Mouse (Mus musculus): ENCODE measurements around the gene Cacna2d3. TPM values are rescaled to one million over a fixed set of nuclear protein-coding genes. Genes with fewer than 3 reads are reported as not detected.

Cacna2d3 gene
- polyA plus RNA-seq, 1 experiment from 2014 or later: 0.45 TPM

DNA sequence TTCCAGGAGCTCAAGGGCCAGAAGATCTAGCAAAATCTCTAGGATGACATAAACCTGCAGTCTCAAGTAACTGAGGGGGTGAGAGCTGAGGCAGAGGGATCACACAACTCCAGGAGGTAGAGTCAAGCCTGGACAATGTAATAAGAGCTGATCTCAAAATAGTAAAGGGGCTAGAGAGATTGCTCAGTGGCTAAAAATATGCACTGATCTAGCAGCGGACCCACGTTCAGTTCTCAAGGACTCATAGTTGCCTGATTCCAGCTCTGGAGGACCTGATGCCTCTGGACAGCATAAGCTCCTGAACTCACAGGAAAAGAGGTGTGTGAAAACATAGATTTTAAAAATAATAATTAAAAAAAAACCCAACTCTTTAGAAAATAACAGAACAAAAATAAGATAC, 493.7 kb downstream of the Cacna2d3 start:
- WGBS: 80% methylated on average over 2 of the region's 2 CpGs
- ATAC-seq (ENCODE audit: insufficient read depth): no peak
- Histone ChIP-seq H3K27me3 (ENCODE audit: insufficient read depth, low read length) (no peaks in the 10 kb centered on the region), H3K4me2 (no peak overlapping the region), H3K4me1 (ENCODE audit: insufficient read depth) (no peaks in the 10 kb centered on the region), H3K4me3 (ENCODE audit: low read depth, low read length) (no peak overlapping the region), H3K36me3 (ENCODE audit: insufficient read depth) (no peaks in the 10 kb centered on the region), H3K9ac (no peak overlapping the region), H3K27ac (ENCODE audit: low read depth) (no peak overlapping the region), H3K9me3 (ENCODE audit: low read depth, low read length) (no peaks in the 10 kb centered on the region)
- no peak for TF ChIP-seq CTCF (IDR thresholded peaks at IDR 0.05; ENCODE audit: low read depth)
- DNase-seq: no peak

GRCm38 (mm10) chr14:29225754-29226365, 495.8 kb downstream of the Cacna2d3 start:
- no peak overlapping the region for H3K4me2 ChIP-seq
- ATAC-seq (ENCODE audit: insufficient read depth) (no peak), DNase-seq (no peak)
- H3K27me3 ChIP-seq (ENCODE audit: insufficient read depth, low read length): no peaks in the 10 kb centered on the region
- WGBS: 58% methylated on average over 2 of the region's 2 CpGs
- no peak for TF ChIP-seq CTCF (IDR thresholded peaks at IDR 0.05; ENCODE audit: low read depth)
- H3K4me3 ChIP-seq (ENCODE audit: low read depth, low read length): no peak overlapping the region
- no peaks in the 10 kb centered on the region for H3K36me3 ChIP-seq (ENCODE audit: insufficient read depth)
- H3K27ac ChIP-seq (ENCODE audit: low read depth): no peak overlapping the region
- H3K9ac ChIP-seq: no peak overlapping the region
- no peaks in the 10 kb centered on the region for H3K9me3 ChIP-seq (ENCODE audit: low read depth, low read length)
- H3K4me1 ChIP-seq (ENCODE audit: insufficient read depth): no peaks in the 10 kb centered on the region

- H3K9me3 ChIP-seq (ENCODE audit: low read depth, low read length): no peaks in the 10 kb centered on the region
- H3K4me1 ChIP-seq (ENCODE audit: insufficient read depth): no peaks in the 10 kb centered on the region
- H3K36me3 ChIP-seq (ENCODE audit: insufficient read depth): no peaks in the 10 kb centered on the region
- H3K27me3 ChIP-seq (ENCODE audit: insufficient read depth, low read length): no peaks in the 10 kb centered on the region
- H3K9ac ChIP-seq: no peak overlapping the region
- ATAC-seq (ENCODE audit: insufficient read depth) (no peak), DNase-seq (no peak)
- H3K4me2 ChIP-seq: no peak overlapping the region
- TF ChIP-seq CTCF (IDR thresholded peaks at IDR 0.05; ENCODE audit: low read depth): no peak
- WGBS: 73% methylated on average over 1 of the region's 1 CpGs
- no peak overlapping the region for H3K4me3 ChIP-seq (ENCODE audit: low read depth, low read length)
- no peak overlapping the region for H3K27ac ChIP-seq (ENCODE audit: low read depth)
These were observed 498.7 kb downstream of the Cacna2d3 start for GRCm38 (mm10) chr14:29223012-29223411.

GRCm38 (mm10) chr14:29222191-29222882, 499.3 kb downstream of the Cacna2d3 start:
- 75% methylated on average over 4 of the region's 4 CpGs for WGBS
- DNase-seq: no peak

GRCm38 (mm10) chr14:29216106-29216505, 505.6 kb downstream of the Cacna2d3 start:
- no peak for DNase-seq
- Histone ChIP-seq H3K27ac (ENCODE audit: low read depth) (no peak overlapping the region), H3K4me1 (ENCODE audit: insufficient read depth) (no peaks in the 10 kb centered on the region), H3K4me2 (no peak overlapping the region), H3K9ac (no peak overlapping the region), H3K36me3 (ENCODE audit: insufficient read depth) (no peaks in the 10 kb centered on the region), H3K9me3 (ENCODE audit: low read depth, low read length) (no peaks in the 10 kb centered on the region), H3K4me3 (ENCODE audit: low read depth, low read length) (no peak overlapping the region), H3K27me3 (ENCODE audit: insufficient read depth, low read length) (no peaks in the 10 kb centered on the region)
- no peak for TF ChIP-seq CTCF (IDR thresholded peaks at IDR 0.05; ENCODE audit: low read depth)
- ATAC-seq (ENCODE audit: insufficient read depth): no peak
- WGBS: 86% methylated on average over 1 of the region's 1 CpGs

More at GRCm38 (mm10) chr14:29222191-29222882, 499.3 kb downstream of the Cacna2d3 start:
- no peak overlapping the region for H3K4me3 ChIP-seq (ENCODE audit: low read depth, low read length)
- no peaks in the 10 kb centered on the region for H3K27me3 ChIP-seq (ENCODE audit: insufficient read depth, low read length)
- no peak for ATAC-seq (ENCODE audit: insufficient read depth)
- H3K27ac ChIP-seq (ENCODE audit: low read depth): no peak overlapping the region
- H3K4me1 ChIP-seq (ENCODE audit: insufficient read depth): no peaks in the 10 kb centered on the region
- no peaks in the 10 kb centered on the region for H3K36me3 ChIP-seq (ENCODE audit: insufficient read depth)
- H3K9me3 ChIP-seq (ENCODE audit: low read depth, low read length): no peaks in the 10 kb centered on the region
- H3K4me2 ChIP-seq: no peak overlapping the region
- no peak for TF ChIP-seq CTCF (IDR thresholded peaks at IDR 0.05; ENCODE audit: low read depth)
- H3K9ac ChIP-seq: no peak overlapping the region

- ATAC-seq (ENCODE audit: insufficient read depth) (no peak), DNase-seq (no peak)
- no peaks in the 10 kb centered on the region for H3K9me3 ChIP-seq (ENCODE audit: low read depth, low read length)
- H3K27ac ChIP-seq (ENCODE audit: low read depth): no peak overlapping the region
- H3K9ac ChIP-seq: no peak overlapping the region
- TF ChIP-seq CTCF (IDR thresholded peaks at IDR 0.05; ENCODE audit: low read depth): no peak
- H3K36me3 ChIP-seq (ENCODE audit: insufficient read depth): no peaks in the 10 kb centered on the region
- no peaks in the 10 kb centered on the region for H3K4me1 ChIP-seq (ENCODE audit: insufficient read depth)
- H3K4me2 ChIP-seq: no peak overlapping the region
- WGBS: 67% methylated on average over 1 of the region's 1 CpGs
- no peaks in the 10 kb centered on the region for H3K27me3 ChIP-seq (ENCODE audit: insufficient read depth, low read length)
- no peak overlapping the region for H3K4me3 ChIP-seq (ENCODE audit: low read depth, low read length)
These were observed 516.7 kb downstream of the Cacna2d3 start for GRCm38 (mm10) chr14:29204967-29205268.

- H3K4me2 ChIP-seq: no peak overlapping the region
- H3K27me3 ChIP-seq (ENCODE audit: insufficient read depth, low read length): no peaks in the 10 kb centered on the region
- no peak for TF ChIP-seq CTCF (IDR thresholded peaks at IDR 0.05; ENCODE audit: low read depth)
- no peak for ATAC-seq (ENCODE audit: insufficient read depth)
- 71% methylated on average over 10 of the region's 10 CpGs for WGBS
- DNase-seq: no peak
- H3K36me3 ChIP-seq (ENCODE audit: insufficient read depth): no peaks in the 10 kb centered on the region
- no peaks in the 10 kb centered on the region for H3K4me1 ChIP-seq (ENCODE audit: insufficient read depth)
- no peak overlapping the region for H3K9ac ChIP-seq
- H3K9me3 ChIP-seq (ENCODE audit: low read depth, low read length): no peaks in the 10 kb centered on the region
- no peak overlapping the region for H3K27ac ChIP-seq (ENCODE audit: low read depth)
- H3K4me3 ChIP-seq (ENCODE audit: low read depth, low read length): no peak overlapping the region
These were observed 517.3 kb downstream of the Cacna2d3 start for GRCm38 (mm10) chr14:29204236-29204966.
